Mouse (Mus musculus): ENCODE measurements around the gene Fcgrt.
A peak's percentile ranks its signal among the peaks of the same experiment; 100 is the strongest.

Gene Fcgrt

DNA sequence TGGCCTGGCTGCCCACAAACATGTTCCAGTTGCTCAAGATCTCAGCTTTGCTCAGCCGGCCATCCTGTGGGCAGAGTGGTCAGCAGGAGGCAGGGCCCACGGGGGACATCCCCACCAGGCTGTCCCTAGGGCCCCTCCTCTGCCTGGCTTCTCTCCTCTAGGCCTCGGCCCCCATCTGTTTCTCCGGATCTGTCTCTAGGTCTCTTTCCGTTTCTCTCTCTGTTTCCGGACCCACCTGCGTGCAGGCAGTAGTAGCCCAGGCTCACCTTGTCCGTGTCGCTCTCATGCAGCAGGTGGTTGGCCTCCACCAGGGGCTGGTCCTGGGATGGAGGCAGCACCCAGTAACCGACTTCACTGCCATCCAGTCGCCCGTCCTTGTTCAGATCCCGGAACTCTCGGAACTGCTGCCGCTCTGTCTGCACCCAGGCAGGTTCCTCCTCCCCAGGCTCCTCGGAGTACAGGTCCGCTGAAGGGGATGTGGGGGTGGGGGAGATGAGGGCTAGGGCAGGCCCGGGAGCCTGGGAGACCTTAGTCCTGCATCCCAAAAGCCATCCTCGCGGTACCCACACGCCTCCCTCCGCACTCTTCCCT, 20.3 kb downstream of the Fcgrt start:
- no peak for DNase-seq (ENCODE audit: low spot score in 2 of 2)

- no peak for DNase-seq (ENCODE audit: low spot score in 2 of 2)
These were observed 21.0 kb downstream of the Fcgrt start for GRCm38 (mm10) chr7:45082401-45083299.

DNA sequence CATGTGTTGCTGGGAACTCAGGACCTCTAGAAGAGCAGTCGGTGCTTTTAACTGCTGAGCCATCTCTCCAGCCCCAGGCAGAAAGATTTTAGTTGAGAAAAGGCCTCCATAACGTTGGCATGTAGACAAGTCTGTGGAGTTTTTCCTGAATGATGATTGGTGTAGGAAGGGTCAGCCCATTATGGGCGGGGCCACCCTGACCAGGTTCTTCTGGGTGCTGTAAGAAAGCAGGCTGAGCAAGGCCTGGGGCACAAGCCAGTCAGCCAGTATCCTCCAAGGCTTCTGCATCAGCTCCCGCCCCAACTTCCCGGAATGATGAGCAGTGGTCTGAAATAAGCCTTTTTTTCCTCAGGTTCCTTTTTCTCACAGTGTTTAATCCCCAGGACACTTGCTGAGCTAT, 22.6 kb downstream of the Fcgrt start:
- DNase-seq (ENCODE audit: low spot score in 2 of 2): no peak

DNA sequence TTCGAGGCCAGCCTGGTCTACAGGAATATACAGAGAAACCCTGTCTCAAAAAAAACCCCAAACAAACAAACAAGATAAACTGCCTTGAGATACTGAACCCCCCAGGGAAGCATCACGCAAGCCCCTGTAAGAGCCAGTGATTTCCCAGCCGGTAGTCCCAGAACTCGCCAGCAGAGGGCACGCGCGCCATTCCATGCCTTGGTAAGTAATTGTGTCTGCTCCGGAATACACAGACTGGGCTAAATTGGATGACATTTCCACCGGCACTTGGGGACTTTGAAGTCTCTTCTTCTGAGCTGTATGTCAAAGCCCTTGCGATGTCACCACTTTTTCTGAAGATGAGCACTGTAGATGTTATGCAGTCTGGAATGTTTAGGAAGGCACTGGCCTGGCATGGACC, 23.8 kb downstream of the Fcgrt start:
- peak; percentile 92 to 95 for DNase-seq (ENCODE audit: low spot score in 2 of 2)

GRCm38 (mm10) chr7:45078513-45078912, 25.1 kb downstream of the Fcgrt start:
- peak in 1 of 2 experiments; percentile 55 for DNase-seq (ENCODE audit: low spot score in 2 of 2)

DNA sequence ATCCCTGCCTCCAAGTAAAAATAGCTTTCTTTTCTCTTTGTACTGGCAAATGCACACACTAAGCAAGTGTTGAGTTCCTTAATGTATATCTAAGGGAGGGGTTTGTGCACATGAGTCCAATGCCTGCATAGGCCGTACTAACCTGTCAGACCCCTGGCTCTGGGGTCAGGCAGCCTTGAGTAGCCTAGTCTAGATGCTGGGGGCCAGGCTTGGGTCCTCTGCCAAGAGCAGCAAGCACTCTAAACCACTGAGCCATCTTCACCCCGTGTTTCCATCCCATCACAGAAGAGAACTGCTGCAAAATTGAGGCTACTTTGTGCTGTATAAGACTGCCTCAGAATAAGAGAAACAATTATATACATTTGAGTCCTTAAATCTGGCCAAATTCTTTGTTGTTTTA, 25.8 kb downstream of the Fcgrt start:
- DNase-seq (ENCODE audit: low spot score in 2 of 2): no peak

GRCm38 (mm10) chr7:45077322-45077721, 26.3 kb downstream of the Fcgrt start:
- no peak for DNase-seq (ENCODE audit: low spot score in 2 of 2)

DNA sequence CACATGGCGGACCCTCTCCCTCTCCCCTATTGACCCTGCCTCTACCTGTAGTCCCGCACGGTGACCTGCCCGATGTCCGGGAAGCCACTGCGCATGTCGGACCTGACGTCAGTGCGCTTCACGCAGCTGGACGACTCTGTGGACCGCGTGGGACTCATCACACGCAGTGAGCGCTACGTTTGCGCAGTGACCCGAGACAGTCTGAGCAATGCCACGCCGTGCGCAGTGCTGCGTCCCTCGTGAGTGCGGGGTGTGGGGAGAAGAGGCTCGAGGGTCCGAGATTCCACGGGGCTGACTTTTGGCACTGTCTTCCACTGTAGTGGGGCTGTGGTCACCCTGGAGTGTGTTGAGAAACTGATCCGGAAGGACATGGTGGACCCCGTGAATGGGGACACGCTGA, 27.1 kb downstream of the Fcgrt start:
- no peak for DNase-seq (ENCODE audit: low spot score in 2 of 2)

- no peak for DNase-seq (ENCODE audit: low spot score in 2 of 2)
These were observed 28.2 kb downstream of the Fcgrt start for GRCm38 (mm10) chr7:45075405-45075804.

GRCm38 (mm10) chr7:45073949-45074348, 29.7 kb downstream of the Fcgrt start:
- no peak for DNase-seq (ENCODE audit: low spot score in 2 of 2)

DNA sequence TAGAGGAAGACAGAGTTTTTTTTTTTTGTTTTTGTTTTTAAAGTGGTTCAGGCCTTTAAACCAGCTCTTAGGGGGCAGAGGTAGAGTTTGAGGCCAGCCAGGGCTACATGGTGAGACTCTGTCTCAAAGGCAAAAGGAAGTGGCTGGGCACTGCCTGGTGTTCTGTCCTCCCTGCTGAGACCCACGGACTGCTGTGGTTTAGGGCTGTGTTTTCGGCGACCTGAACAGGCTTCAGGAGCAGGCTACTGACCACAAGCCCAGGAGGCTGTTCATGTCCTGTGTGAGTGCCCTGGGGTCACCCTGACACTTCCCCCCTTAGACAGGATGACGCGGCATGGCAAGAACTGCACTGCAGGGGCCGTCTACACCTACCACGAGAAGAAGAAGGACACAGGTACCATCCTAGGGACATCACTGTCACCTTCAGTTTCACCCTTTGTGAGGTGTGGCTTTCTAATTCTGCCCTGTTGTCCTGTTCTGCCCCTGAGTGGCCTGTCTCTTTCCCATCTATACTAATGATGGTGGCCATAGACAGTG, 30.4 kb downstream of the Fcgrt start:
- DNase-seq (ENCODE audit: low spot score in 2 of 2): no peak

DNA sequence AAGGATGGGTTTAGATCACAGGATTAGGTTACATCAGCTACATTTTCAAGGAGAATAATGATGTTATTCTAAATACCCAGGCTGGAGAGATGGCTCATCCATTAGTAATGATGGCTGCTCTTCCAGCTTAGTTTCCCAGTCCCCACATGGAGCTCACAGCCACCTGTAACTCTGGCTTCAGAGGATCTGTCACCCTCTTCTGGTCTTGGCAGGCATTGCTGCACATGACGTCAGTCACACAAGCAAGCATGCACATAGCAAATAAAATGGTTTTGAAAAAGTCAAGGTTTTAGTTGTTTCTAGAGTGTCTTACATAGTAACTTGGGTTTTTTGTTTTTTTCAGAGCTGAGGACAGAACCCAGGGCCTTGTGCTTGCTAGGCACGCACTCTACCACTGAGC, 31.4 kb downstream of the Fcgrt start:
- no peak for DNase-seq (ENCODE audit: low spot score in 2 of 2)

DNA sequence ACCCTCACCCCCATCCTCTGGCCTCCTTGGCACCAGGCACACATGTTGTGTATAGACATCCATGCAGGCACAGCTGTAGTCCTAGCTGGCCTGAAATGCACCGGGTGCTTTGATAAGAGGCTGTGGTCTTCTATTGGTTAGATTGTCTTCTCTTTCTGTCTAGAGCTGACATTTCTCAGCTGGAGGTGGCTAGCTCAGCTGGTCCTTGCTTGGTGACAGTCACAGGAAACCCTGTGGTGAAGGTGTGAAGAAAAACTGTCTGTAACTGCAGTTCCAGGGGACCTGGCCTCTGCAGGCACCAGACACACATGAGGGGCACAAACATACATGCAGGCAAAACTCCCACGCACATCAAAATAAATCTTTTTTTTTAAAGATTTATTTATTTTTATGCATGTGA, 34.0 kb downstream of the Fcgrt start:
- DNase-seq (ENCODE audit: low spot score in 2 of 2): no peak

DNA sequence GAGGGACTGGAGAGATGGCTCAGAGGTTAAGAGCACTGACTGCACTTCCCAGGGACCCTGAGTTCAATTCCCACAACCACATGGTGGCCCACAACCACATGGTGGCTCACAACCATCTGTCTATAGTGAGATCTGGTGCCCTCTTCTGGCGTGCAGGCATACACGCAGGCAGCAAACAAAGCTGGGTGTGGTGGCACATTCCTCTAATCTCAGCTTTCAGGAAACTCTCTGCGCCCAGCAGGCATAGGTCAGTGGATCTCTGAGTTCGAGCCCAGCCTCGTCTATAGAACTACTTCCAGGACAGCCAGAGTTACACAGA, 35.7 kb downstream of the Fcgrt start:
- DNase-seq (ENCODE audit: low spot score in 2 of 2): no peak

DNA sequence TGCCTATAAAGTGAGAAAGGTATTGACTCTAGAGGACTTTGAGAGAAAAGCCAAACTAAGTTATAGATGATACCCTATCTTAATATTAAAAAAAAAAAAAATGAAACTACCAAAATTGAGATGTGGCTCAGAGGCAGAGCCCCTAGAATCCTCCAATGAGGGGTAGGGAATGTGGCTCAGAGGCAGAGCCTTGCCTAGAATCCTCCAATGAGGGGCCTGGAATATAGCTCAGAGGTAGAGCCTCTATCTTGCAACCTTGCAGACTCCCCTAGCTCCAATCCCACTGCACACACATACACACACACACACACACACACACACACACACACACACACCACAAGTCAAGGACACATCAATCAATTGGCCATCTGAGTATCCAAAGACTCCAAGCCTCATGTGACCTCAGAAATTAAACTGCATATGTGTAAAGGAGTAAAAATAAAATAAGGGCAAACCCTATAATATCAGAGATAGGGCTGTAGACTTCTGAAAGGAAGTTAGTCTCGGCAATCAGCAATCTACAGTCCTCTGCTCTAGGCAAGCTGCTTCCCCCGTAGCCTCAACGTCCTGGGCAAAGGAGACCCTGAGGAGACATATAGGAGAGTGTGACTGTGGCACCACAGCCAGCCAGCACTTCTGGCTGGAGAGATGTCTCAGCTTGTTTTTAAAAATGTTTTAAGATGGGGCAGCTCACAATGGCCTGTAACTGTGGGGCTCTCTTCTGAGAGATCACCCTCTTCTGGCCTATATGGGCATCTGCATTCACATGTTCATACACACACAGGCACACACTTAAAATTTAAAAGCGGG, 36.3 kb downstream of the Fcgrt start:
- DNase-seq (ENCODE audit: low spot score in 2 of 2): no peak

GRCm38 (mm10) chr7:45062239-45062835, 41.3 kb downstream of the Fcgrt start, which contains the start of the genes Nosip and Prrg2:
Nosip (plus strand) TSS chr7:45062429.
Prrg2 (minus strand) TSS chr7:45062677.
- peak; percentile 91 to 96 for DNase-seq (ENCODE audit: low spot score in 2 of 2)

GRCm38 (mm10) chr7:45061532-45062075, 42.0 kb downstream of the Fcgrt start:
- DNase-seq (ENCODE audit: low spot score in 2 of 2): no peak

DNA sequence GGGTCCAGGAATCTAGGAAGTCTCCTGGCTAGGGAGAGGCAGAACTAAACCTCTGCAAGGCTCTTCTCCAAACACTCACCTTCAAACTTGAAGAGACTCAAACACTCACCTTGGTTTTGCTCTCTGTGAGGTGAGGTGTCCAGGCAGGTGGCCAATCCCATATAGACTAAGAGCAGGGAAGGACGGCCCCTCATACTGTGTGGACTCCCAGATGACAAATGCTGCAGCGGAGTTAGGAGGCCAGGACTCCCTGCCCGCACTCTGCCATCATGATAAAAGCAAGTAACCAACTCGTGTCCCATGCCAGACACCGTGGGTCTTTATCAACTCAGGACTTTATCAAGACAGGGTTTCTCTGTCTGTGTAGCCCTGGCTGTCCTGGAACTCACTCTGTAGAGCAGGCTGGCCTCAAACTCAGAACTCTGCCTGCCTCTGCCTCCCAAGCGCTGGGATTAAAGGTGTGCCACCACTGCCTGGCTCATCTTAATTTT, 43.0 kb downstream of the Fcgrt start:
- DNase-seq (ENCODE audit: low spot score in 2 of 2): no peak

GRCm38 (mm10) chr7:45058607-45059571, 44.8 kb downstream of the Fcgrt start:
- no peak for DNase-seq (ENCODE audit: low spot score in 2 of 2)

DNA sequence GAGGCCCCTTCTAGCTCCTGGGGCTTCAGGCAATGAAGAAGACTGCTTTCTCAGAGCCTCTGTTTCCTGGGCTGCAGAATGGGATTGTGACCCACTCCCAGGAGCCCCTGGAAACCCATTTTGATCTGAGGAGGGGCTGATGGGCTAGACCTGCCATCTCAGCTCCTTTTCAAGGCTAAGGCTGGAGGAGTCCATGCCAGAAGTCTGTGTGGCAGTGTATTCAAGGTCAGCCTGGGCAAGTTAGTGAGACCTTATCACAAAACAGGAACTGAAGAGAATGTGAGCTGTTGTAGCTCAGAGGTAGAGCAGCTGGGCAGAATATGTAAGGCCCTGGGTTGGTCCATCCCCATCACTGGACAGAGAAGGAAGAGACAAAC, 46.7 kb downstream of the Fcgrt start:
- DNase-seq (ENCODE audit: low spot score in 2 of 2): no peak
